Mouse (Mus musculus) intestine, embryonic 15.5 days (tissue): Measurements from ENCODE around the gene Gm20835. TPM values are rescaled to one million over a fixed set of nuclear protein-coding genes. Genes with fewer than 3 reads are reported as not detected.
"Not testable (repeated sequence)": the region's sequence is repeated elsewhere in the genome, so short reads cannot be mapped to it uniquely, and the experiment has no call there.

Experiments
- ATAC-seq: fragments of 200-750 bp; cut with Nextera tagmentation; 2 replicates; pipeline ENCODE4 v1.8.0; 2017; ENCODE audit warnings: moderate TSS enrichment, moderate library complexity
- H3K27ac ChIP-seq: fragments of 300-500 bp; sonication (generic); 2 replicates; pipeline ENCODE4 v1.5.1; 2015; ENCODE audit warnings: mild to moderate bottlenecking, inconsistent platforms
- H3K27me3 ChIP-seq: fragments of 300-500 bp; sonication (generic); replicated peaks from 2 replicates; pipeline ENCODE4 v1.6.1; 2015; ENCODE audit warnings: inconsistent platforms
- H3K36me3 ChIP-seq: fragments of 300-500 bp; sonication (generic); 2 replicates; pipeline ENCODE4 v1.6.1; 2015; ENCODE audit warnings: inconsistent platforms
- H3K4me1 ChIP-seq: fragments of 300-500 bp; sonication (generic); replicated peaks from 2 replicates; pipeline ENCODE4 v1.6.1; 2015; ENCODE audit warnings: inconsistent platforms
- H3K4me2 ChIP-seq: fragments of 300-500 bp; sonication (generic); replicated peaks from 2 replicates; pipeline ENCODE4 v1.6.1; 2015; ENCODE audit warnings: mild to moderate bottlenecking, inconsistent platforms
- H3K4me3 ChIP-seq: fragments of 300-500 bp; sonication (generic); replicated peaks from 2 replicates; pipeline ENCODE4 v1.5.1; 2015; ENCODE audit warnings: inconsistent platforms
- H3K9ac ChIP-seq: fragments of 300-500 bp; sonication (generic); 2 replicates; pipeline ENCODE4 v1.6.1; 2015; ENCODE audit warnings: inconsistent platforms
- H3K9me3 ChIP-seq: fragments of 300-500 bp; sonication (generic); 2 replicates; pipeline ENCODE4 v1.6.1; 2016; ENCODE audit warnings: inconsistent platforms
- WGBS: fragments of 180-500 bp; shearing (Covaris S2); methylation state at CpG from one replicate; pipeline ENCODE4 v1.1.7; 2015; 5-methylcytosine and 5-hydroxymethylcytosine counted together
- polyA plus RNA-seq: library from polyadenylated mRNA; unstranded; fragments of >200 nt; fragmentation: Nextera tagmentation; extraction: Ambion mirVana; gene quantifications from 2 replicates; pipeline ENCODE4 v1.2.1, GENCODE M21; 2015

The Gm20835 gene
- polyA plus RNA-seq: not detected in 2 replicates

GRCm38 (mm10) chrY:36735190-36735589 lies at the start of gene Gm20835:
Gene Gm20835, minus strand, starts transcription at chrY:36735290.
- not testable (repeated sequence) for H3K4me3 ChIP-seq, H3K27ac ChIP-seq, H3K36me3 ChIP-seq, H3K9ac ChIP-seq, H3K4me1 ChIP-seq, H3K9me3 ChIP-seq, ATAC-seq, H3K27me3 ChIP-seq, H3K4me2 ChIP-seq
- WGBS: no CpG with 5 or more reads among the region's 6 CpGs
